Mouse (Mus musculus) kidney, adult 8-10 months (tissue): Measurements from ENCODE around the gene Map4k4.

Source experiments
- DNase-seq, 2 experiments: peaks; one replicate each; pipeline ENCODE4 v3.0.0; 2022

Map4k4 gene

DNA sequence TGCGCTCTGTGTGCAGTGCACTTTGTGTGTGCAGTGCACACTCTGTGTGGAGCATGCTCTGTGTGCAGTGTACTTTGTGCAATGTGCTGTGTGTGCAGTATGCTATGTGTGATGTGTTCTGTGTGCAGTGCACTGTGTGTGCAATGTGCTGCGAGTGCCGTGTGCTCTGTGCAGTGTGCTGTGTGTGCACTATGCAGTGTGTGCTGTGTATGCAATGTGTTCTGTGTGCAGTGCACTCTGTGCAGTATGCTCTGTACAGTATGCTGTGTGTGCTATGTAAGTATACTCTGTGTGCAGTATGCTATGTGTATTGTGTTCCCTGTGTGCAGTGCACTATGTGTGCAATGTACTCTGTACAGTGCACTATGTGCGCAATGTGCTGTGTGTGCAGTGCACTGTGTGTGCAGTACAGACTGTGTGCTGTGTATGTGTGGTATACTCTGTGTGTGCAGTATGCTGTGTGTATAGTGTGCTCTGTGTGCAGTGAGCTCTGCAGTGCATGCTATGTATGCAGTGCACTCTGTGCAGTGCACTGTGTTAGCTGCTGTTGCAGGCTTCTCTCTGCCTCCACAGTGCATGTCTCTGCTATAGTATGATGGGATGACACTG is 105.4 kb downstream of the Map4k4 start:
- DNase-seq = no peak

DNA sequence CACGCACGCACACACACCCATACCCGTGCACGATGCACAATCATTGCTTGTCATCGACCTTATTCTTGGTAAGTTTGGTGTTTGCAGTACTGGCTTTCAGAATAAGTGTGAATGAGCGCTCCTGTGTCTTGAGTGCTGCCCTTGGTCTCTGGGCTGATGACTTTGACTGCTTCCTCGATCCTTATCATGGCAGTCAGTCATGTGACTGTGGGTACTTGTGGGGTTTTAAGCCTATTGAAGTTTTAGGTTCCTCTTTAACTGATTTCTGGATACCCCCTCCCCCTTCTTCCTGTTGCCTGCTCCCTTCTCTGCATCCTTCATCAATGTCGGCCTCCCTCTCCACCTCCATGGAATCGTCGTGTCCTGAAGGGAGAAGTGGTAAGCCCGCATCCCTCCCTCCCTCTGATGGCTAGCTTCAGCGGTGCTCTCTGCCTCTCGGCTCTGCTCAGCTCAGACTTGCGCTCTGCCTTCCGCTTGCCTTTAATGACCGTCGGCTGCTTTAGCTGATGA is 107.3 kb downstream of the Map4k4 start:
- DNase-seq = no peak

GRCm38 (mm10) chr1:40012696-40013095 is 112.0 kb downstream of the Map4k4 start:
- DNase-seq = no peak

GRCm38 (mm10) chr1:40015066-40015678 is 114.5 kb downstream of the Map4k4 start:
- no peak for DNase-seq

GRCm38 (mm10) chr1:40021617-40022016 is 120.9 kb downstream of the Map4k4 start:
- DNase-seq = no peak

DNA sequence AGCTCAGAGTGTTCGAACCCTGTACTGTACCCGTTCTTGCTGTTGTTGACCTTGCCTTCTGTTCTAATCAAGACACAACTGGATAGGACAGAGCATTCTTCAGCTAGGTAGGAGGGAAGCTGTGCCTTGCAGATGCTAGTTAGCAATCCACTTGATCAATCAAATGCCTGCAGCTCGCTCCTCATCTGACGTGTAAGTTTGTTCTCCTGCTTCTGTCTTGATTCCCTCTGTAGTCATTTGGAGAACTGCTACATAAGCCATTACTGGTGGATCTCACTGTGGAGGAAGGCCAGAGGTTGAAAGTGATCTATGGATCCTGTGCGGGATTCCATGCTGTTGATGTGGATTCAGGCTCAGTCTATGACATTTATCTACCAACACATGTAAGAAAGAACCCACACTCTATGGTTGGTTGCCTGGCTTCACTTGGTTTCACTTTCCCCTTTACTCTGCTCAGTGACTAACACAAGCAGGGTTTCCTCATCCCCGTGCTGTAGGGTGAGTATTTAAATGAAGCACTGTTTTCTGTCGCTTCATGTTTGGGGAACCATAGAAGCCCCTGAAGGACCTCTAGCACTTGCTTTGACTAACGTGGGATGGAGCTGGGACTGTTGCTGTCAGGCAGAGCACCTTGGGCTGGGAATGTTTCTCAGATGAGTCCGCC is 121.9 kb downstream of the Map4k4 start:
- DNase-seq = no peak

DNA sequence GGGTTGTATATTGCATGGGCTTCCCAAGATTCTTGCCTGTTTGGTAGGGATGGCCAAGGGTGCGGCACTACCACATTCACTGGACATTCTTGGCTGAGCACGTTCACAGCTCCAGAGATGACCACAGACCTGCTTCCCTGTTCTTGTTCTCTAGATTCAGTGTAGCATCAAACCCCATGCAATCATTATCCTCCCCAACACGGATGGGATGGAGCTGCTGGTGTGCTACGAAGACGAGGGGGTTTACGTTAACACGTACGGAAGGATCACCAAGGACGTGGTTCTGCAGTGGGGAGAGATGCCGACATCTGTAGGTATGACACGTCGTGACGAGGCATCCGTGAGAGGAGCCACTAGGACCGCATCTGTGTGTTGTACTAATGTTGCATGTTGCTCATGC is 122.5 kb downstream of the Map4k4 start:
- DNase-seq = no peak

- no peak for DNase-seq
Observed at GRCm38 (mm10) chr1:40023748-40024147, 123.0 kb downstream of the Map4k4 start.

GRCm38 (mm10) chr1:40024554-40025320 is 124.0 kb downstream of the Map4k4 start:
- no peak for DNase-seq

DNA sequence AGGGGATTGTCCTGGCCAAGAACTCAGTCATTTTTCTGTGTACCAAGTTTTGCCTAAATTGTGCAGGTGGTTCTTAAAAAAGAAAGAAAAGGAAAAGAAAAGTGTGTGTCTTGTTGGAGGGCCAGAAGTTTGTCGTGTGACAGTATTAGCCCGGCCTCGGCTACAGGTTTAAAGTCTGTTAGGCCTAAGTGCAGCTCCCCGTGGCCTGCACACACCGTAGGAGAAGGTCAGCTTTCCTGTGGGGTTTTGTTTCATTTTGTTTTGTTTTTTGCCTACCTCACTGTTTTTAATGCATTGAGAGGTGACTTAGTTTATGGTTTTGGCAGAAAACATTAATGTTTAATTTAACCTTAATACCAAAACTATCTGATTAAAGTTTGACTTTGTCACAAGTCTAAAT is 124.7 kb downstream of the Map4k4 start:
- DNase-seq = peak in 1 of 2 experiments; percentile 30

- no peak for DNase-seq
Observed at GRCm38 (mm10) chr1:40027116-40027620, 126.5 kb downstream of the Map4k4 start.

DNA sequence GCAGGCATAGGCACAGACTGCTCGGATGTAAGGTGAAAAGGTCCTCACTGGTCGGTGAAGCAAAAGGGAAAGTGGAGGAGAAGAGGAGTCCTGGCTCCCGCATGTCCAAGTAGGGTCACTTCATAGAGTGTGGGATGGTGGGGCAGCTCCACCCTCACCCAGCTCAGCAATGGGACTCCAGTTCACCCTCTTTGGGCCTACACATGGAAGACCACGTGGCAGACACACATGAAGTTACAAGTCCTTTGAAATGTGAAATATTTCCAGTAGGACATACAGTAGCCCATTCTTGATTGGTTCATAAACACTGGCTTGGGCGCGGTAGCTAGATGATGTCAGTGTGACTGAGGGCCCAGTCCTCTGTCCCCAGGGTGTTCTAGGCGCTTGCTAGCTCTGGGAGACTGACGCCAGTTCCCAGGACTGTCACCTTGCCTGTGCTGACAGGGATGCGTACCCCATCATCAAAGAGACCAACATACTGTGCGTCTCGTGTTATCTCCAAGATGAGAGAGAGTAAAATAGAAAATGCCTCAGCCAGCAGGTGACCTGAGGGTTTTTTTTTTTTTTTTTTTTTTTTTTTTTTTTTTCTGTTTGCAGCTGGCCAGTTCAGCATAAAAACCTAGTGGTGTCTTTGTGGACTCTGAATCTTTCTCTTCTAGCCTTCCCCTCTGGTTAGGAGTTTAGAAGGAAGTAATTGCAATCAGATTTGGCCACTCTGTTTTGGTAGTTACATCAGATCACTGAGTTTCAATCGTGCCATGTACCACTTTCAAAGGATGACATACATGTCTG is 127.7 kb downstream of the Map4k4 start:
- no peak for DNase-seq

- no peak for DNase-seq
Observed at GRCm38 (mm10) chr1:40029597-40029996, 128.9 kb downstream of the Map4k4 start.

DNA sequence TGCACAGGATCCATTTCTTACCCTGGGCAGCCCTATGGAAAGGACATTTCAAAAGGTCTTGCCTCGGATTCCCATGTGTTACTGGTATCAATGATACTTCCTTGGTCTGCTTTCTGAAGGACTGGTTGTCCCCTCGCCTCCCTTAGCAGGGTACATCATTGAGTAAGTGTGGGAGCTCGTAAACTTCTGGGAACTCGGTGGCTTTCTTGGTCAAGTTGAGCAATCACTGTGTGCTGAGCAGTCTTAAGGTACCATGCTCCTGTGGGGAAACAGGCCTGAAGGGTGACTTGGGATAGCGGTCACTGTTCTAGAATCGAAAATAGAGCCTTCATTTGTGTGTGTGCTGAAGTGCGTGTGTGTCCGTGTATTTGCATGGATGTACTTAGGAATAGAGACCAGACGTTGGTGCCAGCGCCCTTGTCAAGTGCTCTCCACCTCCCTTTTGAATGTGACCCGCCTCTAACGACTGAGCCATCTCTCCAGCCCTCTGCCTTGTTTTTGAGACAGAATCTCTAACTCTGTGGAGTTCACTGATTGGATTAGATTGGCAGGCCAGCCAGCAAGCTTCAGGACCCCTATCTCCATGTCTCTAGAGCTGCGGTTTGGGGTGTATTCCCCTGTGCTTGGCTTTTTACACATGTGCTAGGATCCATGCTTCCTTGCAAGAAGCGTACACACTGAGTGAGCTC is 129.7 kb downstream of the Map4k4 start:
- no peak for DNase-seq

DNA sequence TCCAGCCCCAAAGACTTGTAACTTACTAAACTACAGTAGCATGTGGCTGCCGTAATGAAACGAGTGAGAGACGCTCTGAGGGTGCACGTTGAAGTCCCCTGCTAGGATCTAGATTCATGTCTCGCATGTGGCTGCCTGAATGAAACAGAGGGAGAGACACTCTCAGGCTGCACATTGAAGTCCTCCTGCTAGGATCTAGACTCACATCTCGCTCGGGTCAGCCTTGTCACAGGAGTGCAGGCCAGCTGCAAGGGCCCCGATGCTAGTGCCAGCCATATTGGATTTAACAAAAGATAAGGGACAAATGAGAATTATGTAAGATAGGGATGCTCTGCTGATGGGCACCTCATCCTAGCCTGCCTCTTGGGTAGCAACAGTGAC is 130.3 kb downstream of the Map4k4 start:
- no peak for DNase-seq

DNA sequence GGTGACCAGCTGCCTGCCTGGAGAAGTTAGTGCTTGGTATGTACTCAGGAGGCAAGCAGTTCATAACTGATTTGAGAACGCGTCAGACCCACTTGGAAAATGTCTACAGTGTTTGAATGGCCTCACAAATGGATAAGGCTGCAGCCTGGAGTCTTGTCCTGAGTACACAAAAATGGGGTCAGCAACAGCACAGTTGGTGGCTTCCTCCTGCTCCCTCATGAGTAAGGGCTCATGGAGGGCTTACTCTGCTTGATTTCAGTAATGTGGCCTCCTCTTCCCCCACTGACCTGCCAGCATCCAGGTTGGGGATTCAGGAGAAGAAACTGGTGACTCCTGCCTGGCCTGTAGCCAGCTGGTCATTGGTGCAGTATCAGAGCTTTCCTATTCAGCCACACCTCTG is 130.9 kb downstream of the Map4k4 start:
- no peak for DNase-seq

DNA sequence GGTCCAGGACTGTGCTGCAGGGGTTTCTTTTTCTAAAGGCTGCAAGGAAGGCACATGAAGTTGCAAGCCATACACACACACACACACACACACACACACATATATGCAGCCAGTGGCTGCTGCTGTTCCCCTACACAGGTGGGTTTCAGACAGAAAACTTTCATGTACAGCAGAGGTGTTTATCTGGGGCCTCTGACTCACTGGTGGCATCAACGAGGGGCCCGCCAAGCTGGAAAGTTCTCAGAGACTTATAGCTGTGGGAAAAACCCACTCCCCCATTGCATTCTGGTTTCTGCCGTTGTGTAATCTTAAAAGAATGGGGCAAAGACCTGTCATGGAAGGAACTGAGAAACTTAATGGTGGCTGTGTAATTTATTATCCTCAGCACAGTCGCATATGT is 132.6 kb downstream of the Map4k4 start:
- DNase-seq = no peak

DNA sequence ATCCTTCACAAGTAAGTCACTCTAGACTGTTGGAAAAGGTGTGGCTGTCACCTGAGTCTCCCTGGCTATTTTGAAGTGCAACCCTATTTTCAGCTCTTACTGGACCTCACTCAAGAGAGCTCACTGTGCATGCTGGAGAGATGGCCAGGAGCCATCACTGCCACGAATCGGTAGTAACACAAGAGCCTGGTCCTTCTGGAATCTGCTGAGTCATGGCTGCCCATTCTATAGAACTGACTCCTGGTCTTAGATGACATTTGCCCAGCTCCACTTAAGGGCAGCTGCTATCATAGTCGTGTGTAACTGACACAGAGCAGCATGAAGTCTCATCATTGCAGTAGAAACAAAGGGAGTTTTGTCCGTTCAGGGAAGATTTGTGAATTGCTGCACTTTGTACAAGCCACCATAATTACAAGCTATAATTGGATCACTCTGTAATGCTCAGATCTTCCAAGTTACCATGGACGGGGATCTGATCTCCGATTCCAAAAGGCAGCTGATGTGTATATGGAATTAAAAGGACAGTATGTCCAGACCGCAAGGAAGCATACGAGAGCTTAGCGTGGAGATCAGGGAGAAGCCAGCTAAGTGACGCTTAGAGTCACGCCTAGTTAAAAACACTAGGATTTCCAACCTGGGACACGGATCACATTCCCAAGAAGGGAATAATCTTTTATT is 133.2 kb downstream of the Map4k4 start:
- DNase-seq = no peak

GRCm38 (mm10) chr1:40037831-40038230 is 137.1 kb downstream of the Map4k4 start:
- DNase-seq = no peak

DNA sequence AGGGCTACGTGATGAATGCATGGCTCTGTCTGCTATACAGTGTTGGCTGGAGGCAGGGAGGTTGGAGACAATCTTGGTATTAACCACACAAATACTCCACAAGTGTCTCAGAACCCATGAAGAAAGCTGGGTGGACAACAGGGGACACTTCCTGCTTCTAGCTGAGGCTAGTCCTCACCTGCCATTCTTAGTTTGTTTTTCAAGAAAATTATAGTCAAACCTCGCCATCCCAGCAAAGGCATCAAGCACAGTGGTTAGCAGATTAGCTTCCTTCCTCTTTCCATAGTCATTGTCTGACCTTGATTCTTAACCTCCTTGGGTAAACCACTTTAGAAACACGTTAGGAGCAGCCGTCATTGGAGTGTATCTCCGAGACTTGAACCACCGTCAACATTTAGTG is 145.0 kb downstream of the Map4k4 start:
- DNase-seq = no peak

DNA sequence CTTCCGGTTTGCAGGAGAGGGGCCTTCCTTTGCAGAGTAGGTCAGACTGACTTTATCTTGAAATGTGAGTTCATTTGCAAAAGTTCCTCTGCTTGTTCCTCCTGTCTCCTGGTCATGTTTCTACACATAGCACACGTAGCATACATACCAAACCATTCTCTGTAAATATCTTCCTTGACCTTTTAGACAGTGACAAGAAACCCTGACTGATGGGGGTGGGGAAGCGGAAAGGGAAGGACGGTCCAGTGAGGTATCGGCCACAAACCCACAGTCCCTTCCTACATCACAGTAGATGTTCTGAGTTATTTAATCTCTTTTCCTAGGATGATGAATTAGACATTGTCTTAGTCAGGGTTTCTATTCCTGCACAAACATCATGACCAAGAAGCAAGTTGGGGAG is 145.9 kb downstream of the Map4k4 start:
- no peak for DNase-seq
